Mouse (Mus musculus): Measurements from ENCODE around the gene Dlx1.

Gene Dlx1

DNA sequence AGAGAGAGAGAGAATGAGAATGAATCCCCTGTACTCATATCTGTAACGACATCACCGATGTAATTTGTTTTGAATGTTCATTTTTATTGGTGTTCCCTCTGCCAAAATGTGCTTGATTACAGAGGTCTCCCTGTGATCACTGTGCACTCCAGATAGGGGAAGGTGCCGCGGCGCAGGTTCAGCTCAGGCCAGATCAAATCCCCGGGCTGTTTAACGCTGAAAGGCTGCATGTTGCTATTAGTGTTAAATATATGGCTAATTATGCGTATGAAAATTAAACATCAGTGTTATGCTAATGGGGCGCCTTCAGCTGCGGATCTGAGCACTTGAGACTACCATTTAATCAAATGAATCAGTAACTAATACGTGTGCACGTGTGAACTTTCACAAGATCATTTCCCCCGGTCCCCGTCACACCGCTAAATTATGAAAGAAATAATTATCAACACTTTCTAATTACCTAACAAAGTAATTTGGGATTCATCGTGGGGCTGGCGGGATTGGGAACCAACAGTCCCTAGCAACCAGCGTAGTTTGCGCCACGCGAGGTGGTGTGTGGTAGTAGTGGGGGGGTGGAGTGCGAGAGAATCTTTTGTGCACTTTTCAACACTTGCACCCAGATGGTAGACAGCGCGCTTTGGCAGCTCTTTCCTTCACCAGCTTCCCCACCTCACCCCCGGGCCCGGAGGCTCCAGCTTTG lies at the start of gene Dlx1:
Dlx1 (plus strand) TSS at position 100 of the 700 bp plus-strand sequence.
- peak in 1 of 2 experiments; percentile 58 for DNase-seq (ENCODE audit: inconsistent age in 2 of 2, low spot score in 1 of 2)

DNA sequence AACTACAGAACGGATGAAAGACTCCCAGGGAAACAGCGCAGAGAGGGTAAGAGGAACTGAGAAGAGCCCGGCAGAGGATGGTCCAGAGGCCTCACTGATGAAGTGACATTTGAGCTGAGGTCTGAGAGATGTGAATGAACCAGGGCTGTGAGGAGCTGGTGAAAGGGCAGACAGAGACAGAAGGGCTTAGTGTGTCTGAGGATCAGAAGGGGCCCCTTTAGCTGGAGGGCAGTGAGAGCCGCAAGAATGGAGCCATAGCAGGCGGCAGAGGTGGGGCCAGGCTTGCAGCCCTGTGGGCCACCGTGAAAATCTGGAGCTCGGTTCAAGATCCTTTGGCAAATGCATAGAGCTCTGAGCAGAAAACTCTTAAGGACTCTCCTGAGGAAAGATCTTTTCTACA lies 48.0 kb upstream of the Dlx1 start:
- DNase-seq (ENCODE audit: inconsistent age in 2 of 2, low spot score in 1 of 2) = no peak

DNA sequence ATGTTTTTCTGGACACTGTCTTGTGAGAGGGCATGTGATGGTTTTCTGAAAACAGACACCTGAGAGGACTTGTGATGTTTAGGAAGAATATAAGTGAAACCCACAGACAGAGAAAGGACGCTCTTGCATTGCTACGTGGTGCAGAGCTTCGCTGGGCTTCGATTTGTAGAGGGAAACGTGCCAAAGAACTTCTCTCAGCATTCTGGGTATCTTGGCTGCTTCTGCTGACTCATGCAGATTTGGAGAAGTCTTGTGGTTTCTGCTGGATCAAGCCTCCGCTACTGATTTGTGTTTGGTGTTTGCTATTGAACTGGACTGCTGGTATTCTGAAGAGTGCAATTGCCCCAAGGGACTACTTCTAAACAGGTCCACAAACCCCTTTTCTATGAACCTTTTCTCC lies 46.1 kb upstream of the Dlx1 start:
- no peak for DNase-seq (ENCODE audit: inconsistent age in 2 of 2, low spot score in 1 of 2)

DNA sequence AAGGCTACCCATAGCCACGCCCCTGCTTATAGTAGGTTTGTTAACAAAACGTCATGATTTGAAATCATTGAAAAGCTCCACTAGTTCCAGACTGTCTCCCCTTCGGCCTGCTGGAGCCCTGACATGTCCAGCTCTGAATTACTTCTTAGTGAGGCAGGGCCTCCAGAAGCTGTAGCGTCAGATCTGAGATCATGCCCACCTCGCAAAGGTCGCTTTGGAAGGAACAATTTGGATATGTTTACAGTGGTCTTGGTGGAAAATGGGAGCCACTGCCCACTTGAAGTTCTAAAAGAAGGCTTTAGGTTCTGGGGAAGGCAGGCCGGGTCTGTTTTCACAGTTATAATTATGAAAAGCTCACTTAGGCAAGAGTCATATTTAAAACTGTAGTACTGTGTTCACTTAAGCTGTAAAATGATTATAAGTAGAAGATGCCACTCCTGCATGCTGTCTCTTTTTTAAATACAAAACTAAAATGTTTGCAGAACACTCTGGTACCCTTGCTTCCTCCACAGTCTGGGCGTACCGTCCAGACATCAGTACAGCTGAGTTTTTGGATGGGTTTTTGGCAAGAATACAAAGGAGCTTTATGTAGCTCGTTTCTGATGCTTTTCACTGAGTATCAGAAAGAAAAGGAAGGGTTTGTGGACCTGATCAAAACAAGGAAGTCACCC lies 44.7 kb upstream of the Dlx1 start:
- no peak for DNase-seq (ENCODE audit: inconsistent age in 2 of 2, low spot score in 1 of 2)

DNA sequence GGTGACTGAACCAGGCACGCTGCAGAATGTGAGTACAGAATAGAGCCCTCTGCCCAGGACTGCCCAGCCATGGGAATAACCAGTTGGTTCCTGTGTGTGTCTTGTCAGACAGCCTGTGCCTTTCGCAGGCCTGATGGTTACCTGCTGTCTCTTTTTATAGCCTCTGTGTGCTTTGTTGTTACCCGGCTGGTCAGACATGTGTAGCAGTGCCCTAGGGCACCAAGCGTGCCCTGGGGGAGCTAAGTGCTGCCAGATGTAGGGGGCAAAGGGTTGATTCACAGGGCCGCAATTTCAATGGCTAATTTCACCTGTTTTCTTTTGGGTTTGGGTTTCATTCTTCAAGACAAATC lies 44.2 kb upstream of the Dlx1 start:
- no peak for DNase-seq (ENCODE audit: inconsistent age in 2 of 2, low spot score in 1 of 2)

DNA sequence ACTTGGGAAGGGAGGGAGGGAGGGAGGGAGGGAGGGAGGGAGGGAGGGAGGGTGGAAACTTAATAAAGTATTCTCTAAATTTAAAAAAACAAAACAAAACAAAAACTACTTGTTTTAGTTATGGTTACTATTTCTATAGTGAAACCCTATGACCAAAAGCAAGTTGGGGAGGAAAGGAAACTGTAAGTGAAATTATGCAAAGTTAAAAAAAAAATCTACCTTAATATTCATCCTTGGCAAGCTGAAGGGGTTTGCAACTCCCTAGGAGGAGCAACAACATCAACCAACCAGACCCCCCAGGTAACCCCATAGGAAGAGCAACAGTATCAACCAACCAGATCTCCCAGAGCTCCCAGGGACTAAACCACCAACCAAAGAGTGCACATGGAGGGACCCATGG lies 36.6 kb upstream of the Dlx1 start:
- no peak for DNase-seq (ENCODE audit: inconsistent age in 2 of 2, low spot score in 1 of 2)

DNA sequence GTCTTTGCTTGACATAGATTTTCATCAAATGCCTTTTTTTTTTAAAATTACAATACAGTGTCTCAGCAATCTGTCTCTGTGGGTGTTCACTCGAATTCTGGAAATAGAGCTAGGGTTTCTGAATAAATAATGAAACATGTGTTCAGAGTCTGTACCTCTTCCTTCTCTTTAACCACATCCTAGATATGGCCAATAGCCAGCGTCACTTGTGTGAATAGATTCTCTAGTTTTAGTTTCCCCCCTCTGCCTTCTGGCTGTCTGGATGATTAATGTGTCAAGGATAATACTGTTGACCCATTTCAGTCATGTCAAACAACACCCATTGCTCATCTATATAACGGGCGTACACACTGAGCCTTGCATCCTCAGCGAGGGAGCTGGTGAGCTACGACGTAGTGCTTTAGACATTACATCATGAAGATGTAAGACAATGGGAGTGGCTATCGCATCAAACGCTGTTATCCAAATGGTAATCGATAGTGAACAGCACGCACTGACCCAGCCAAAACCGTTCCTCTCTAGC lies 34.7 kb upstream of the Dlx1 start:
- no peak for DNase-seq (ENCODE audit: inconsistent age in 2 of 2, low spot score in 1 of 2)

DNA sequence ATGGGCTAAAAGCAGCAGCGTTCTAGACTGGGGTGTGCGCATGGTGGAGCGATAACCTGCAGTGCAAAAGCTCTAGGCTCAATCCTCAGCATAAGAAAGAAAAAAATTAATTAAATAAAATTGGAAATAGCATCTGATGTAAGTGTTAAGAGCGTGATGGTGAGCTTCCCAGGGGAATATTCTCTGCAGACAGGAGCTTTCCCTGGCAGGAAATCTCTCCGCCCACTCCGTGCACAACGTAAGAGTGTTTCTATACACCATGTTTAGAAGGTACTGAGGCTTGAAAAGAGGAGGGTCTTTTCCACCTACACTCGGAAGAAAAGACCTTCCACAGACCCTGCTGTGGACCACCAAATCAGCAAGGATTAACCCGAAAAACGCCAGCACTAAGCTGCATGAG lies 33.4 kb upstream of the Dlx1 start:
- DNase-seq (ENCODE audit: inconsistent age in 2 of 2, low spot score in 1 of 2) = no peak

DNA sequence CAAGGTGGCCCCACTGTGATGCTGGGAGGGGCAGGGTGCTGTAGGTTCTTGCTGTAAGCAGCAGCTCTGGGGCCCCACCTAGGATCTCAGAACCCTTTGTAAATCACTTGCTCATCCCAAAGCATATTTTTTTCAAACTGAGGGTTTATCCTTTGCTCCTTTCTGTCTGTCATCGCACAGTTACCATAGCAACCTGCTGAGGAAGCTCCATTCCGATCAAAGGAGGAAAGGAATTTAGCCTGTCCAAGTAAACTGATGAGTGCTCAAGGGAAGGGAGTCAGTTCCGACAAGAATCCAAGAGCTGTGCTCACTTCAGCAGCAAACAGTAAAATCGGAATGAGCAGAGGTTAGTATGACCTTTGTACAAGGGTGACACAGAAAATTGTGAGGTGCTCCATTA lies 32.9 kb upstream of the Dlx1 start:
- no peak for DNase-seq (ENCODE audit: inconsistent age in 2 of 2, low spot score in 1 of 2)

DNA sequence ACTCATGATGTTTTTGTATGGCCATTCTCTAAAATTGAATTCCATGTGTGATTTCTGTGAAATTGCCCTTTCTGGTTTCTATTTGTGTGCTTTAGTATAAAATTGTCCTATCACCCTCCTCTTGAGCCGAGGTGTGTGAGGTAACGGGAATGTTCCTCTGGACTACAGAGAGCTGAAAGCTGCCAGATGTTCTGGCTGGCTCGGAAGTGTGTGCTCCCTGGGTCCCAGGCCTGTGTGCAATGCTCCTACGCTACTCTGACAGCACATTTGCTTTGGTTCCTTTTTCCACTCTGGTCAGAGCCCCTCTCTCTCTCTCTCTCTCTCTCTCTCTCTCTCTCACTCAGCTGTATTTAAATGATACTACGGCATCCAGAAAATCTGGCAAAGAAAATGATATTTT lies 30.7 kb upstream of the Dlx1 start:
- no peak for DNase-seq (ENCODE audit: inconsistent age in 2 of 2, low spot score in 1 of 2)

DNA sequence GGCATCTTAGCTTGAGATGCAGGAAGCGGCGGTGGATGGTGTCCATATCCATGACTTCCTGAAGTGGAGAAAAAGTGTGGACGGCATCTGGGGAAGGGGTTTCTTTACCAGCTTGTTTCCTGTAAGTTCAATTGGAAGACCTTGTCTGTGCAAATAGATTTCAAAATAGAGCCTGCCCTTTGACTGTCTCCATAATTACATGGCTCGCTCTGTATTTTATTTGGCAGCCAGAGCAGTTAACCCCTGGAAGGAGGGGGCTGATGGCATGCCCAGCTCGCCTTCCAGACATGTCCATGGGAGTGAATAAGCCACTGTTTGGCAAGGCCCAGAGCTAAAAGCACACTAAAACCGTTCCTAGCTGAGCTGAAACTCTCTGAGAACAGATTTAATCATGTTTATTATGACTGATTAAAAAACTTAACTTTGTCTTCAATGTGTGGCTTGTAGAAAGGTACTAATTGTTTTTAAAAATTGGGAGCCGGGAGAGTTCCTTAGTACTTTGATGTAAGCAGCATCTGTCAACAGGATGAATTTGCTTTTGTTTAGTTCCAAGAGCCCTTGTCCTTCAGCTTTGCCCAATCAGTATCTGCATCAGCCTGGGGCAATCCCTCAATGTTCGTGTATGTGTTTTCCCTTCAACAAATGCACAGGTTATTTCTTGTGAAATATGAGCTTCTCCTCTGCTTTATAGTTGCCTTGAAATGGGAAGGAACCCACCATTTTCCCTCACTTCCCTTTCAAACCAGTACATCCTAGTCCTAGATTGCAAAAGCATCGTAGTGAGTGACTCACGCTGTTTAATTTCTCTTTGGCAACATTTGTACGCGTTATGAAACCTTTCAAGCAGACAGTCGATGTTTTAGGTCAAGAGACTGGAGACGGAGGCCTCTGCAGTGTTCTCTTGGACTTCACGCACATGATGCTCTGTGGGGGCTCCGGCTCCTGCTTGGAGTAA lies 28.4 kb upstream of the Dlx1 start:
- DNase-seq (ENCODE audit: inconsistent age in 2 of 2, low spot score in 1 of 2) = peak; percentile 18 to 89

DNA sequence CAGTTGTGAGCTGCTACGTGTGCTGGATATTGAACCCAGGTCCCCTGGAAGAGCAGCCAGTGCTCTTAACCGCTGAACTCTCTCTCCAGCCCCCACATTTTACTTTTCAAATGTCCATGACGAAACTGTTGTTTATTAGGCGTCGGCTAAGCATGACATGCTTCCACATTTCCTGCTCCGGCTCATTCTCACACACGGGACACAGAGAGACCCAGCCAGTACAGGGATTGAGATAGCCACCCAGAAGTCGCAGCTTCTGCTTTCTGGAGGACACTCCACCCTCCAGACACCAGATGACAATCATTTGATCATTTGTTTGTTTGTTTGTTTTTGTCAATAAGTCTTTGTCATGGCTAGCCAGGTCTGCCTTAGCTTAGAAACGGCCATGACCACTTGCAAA lies 23.1 kb upstream of the Dlx1 start:
- DNase-seq (ENCODE audit: inconsistent age in 2 of 2, low spot score in 1 of 2) = no peak

DNA sequence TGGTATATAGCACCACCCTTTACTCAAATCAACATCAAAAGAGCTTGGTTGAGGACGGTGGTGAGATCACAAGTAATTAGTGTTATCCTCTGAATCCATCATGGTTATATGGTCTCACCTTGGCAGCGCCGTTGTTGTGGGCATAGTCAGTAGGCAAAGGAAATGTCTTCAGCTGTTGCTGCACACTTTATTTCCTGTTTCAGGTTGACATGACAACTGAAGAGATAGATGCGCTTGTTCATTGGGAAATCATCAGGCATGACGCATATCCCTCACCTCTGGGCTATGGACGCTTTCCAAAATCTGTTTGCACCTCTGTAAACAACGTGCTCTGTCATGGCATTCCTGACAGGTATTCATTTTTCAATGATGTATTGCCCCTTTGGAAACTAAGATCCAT lies 16.7 kb upstream of the Dlx1 start:
- DNase-seq (ENCODE audit: inconsistent age in 2 of 2, low spot score in 1 of 2) = no peak

DNA sequence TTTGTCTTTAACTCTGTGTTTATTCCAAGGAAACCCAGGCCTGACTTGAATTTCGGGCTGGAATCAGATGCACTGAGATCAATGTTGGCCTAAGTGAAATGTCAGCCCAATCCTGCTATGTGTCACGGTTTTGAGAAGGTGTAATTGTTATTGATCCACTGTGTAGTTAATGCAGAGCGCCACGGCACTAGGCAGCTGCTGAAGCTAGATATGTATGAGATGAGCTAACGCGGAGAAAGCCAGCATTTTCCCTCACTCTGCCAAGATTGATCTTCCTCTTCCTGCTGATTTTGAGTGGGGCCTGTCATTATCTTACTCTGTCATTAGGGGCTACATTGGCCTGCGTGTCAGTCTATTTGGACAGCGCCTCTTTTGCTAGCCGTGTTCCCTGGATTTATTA lies 15.6 kb upstream of the Dlx1 start:
- no peak for DNase-seq (ENCODE audit: inconsistent age in 2 of 2, low spot score in 1 of 2)

DNA sequence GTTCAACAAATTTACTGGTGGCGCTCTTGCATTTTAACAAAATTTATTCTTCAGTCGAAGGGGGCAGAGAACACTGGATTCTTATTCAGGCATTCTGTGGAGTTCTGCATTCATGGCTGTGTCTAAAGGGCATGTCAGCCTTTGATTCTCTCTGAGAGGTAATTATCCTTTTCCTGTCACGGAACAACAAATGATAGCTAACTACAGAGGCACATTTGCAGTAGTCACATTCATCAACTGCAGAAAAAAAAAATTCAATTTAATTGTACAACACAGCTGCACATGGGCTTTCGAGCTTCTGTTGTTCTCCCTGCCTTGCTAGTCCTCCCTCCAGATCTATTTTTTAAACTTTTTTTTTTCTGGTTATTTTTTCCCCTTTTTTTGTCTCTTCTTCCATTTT lies 10.9 kb upstream of the Dlx1 start:
- no peak for DNase-seq (ENCODE audit: inconsistent age in 2 of 2, low spot score in 1 of 2)

DNA sequence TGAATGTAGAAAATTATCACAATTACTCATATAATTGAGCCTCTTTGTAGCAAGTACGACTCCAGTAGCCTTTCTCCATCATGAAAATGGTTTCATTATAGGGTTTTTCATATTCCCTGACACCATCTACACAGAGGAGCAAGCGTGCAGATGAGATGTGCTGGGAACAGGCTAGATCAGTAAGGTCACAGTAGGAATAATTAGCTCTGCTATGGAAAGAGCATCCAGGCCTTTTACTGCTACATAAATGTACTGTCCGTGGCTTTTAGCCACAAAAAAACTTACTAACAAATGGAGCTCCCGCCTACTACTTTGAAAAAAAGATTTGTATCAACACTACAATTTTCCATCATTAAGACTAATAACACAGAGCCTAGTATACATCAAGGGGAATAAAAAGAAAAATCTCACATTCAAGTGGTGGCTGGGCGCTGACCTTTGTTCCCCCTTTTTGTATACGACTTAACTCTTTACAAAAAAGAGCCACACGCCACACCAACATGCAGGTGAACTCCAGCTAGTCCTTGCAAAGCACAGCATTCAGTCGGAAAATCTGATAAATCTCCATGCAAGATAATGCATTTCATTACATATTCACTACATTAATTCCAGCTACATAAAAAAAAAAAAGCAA lies 10.3 kb upstream of the Dlx1 start:
- no peak for DNase-seq (ENCODE audit: inconsistent age in 2 of 2, low spot score in 1 of 2)

DNA sequence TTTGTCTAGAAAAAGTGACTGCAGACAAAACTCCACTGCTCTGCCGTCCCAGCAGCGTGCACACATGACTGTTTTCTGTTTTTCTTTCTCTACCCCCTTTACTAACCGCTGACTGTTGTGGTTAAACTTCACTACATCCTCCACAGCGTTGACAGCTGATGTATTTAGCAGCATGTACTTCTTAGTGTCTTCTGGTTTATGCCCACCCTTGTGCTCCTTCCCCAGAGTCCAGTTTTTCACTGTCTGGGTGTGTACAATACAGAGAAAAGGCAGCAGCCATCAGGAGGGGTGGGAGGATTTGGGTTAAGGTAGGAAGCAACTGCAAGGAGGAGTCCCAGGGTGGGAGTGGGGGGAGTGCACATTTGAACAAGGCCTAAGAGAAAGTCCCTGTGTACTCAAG lies 5.0 kb upstream of the Dlx1 start:
- no peak for DNase-seq (ENCODE audit: inconsistent age in 2 of 2, low spot score in 1 of 2)

DNA sequence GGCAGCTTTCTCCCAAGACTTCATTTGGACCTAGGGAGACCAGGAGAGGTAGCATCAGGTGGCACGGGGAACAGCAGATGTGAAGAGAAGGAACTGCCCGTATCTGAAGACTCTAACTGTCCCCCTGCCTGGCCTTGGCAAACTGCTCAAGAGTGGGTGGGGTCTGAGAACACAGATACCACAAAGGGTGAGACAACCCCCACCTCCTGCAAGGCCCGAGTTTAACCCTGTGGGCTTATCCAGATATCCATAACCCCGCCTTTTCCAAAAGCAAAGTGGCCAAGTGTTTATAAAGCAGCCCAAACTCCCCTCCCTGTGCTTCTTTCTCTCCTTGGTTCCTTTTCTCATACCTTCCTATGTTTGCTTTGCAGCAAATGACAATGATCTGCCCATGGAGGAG lies 4.5 kb upstream of the Dlx1 start:
- DNase-seq (ENCODE audit: inconsistent age in 2 of 2, low spot score in 1 of 2) = no peak

DNA sequence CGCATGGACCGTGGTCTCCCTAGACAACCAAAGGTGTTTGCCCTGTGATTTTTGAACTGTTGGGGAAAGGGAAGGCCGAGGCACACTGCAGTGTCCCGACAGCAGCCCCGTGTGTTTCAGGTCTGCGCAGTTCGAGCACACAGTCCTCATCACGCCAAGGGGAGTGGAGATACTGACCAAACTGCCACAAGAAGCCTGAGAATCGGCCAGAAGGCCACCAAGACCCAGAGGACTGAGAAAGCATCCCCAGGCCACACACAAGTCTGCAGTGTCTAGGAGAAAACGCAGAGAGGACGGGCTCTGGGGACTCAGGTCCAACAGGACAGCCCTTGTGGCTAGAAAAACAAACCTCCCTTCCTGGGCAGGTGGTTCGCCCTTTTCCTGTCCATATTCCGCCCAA lies 3.1 kb upstream of the Dlx1 start:
- no peak for DNase-seq (ENCODE audit: inconsistent age in 2 of 2, low spot score in 1 of 2)

DNA sequence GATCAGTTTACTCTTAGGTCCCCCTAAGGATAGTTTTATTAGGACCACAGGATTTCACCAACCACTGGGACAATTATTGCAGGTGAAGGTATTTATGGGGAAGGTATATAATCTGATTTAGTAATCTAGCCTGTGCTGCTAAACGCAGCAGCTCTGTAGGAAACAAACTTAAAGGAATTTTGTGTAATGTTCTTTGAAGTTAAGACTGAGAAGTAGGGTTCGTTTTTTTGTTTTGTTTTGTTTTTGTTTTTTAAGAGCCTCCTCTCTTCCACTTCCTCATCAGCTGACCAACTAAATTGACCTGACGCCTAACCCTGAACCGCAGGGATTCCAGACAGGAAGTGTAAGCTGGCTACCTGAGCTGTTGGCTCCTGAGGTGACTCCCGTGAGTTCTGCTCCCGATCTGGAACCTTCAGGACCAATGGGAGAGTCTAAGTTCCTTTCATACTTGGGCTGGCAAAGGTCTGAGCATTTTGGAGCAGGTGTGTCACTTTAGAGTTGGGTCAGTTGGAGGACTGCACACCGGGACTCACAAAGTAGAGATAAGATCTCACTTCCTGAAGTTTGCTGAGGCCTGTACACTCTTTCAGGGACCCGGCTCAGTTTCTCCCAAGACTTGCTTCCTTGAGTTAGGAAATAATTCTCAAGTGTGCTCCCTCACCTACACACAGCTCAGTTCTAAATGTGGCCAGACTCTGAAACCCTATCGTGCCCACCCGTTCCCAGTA lies 1.2 kb upstream of the Dlx1 start:
- no peak for DNase-seq (ENCODE audit: inconsistent age in 2 of 2, low spot score in 1 of 2)

Measured in adrenal gland, adult (tissue).